Mouse (Mus musculus): Measurements from ENCODE around the gene Cadps2.

DNA sequence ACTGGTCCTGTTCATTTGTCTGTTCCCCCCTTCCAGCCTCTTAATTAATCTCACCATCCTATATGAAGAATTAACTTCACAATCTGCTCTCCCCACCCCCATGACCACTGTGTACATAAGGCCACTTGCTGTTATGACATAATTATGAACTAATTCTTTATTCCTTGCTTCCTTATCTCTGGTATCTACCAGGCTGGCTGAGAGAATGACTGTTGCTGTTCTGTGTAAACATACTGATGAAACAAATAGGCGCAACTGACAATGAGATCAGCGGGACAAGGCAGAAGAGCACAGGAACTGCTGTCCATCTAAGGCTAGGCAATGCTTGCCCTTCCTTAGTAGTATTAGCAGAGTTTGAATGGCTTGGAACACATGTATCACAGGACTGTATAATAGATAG is 445.1 kb downstream of the Cadps2 start:
- TF ChIP-seq CTCF (IDR thresholded peaks at IDR 0.05; ENCODE audit: control insufficient read depth, insufficient read depth, low read length) (no peak), POLR2A (IDR thresholded peaks at IDR 0.05; ENCODE audit: borderline replicate concordance, control insufficient read depth, low read depth, low read length) (no peak)
